Mouse (Mus musculus): ENCODE measurements at regions not wholly inside any gene's neighbourhood (a gene's known extent, or its start where the extent isn't known, plus 50 kb on each side); places are given as distances from the start of the nearest gene placed in this dataset.

GRCm38 (mm10) chr14:71882871-71883270, 608.8 kb downstream of the Gm9195 start:
- DNase-seq, result no peak

DNA sequence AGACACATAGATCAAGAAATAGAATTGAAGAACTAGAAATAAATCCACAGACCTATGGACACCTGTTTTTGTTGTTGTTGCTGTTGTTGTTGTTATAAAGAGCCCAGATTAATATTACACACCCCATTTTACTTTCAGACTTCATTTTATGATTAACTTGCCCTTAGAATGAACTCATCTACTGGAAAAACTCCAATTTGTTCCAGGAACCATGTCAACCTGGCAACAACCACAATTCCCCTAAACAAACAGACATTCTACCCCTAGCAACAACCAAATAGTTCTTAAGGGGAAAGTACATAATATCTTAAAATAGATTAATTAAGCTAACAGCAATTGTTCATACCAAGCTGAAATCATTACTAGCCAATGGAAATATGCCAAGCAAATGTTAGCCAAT, 646.1 kb downstream of the Gm9195 start:
- peak; percentile 0 for DNase-seq

DNA sequence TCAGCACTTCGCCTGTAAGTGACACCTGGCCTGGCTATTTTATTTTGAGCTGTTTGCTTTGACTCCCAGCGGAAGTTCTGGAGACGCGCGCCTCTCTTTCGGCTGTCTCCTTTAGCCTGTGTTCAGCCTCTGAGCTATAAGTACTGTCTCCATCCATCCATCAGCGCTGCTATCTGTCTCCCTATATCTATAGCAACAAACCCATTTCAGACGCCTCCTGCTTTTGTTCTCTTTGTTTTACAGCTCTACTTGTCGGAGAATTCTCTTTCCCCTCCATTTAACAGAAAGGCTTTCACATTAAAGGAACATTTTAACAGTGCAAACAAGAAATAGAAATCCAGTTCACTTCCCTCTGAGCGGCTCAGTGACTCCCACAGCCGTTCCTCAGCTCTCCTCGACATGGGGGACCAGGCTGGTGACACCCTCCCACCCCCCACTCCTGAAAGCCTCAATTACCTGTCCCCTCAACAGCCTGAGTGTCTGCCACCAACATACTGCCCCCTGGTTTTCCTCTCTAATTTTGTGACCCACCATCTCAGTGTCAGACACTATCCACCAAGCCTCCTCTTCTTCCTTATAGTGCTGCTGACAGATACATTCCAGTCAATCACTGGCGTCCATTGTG, 682.7 kb downstream of the Gm9195 start:
- DNase-seq, result no peak

DNA sequence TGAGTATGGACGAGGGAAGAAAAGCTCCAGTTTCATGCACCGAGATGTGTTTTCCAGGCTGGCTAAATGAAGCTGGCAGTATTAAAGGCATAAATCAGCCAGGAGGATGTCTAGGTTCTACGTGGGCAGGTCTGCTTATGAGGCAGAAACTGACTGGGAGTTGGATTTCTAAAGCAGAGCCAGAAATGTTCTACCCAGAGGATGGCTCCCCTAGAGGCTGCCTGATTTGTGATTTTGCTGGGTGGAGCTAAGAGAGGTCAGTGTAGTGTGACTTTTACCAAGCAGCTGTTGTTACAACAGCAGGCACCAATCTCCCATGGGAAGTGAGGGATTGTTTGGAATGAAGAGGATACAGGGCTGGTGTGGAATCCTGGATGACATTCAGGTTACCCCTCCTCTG, 686.0 kb downstream of the Gm9195 start:
- DNase-seq, result peak; percentile 14

GRCm38 (mm10) chr14:71799861-71800260, 691.8 kb downstream of the Gm9195 start:
- no peak for DNase-seq

- no peak for DNase-seq
Measured at GRCm38 (mm10) chr14:71795713-71796112, 695.9 kb downstream of the Gm9195 start.

GRCm38 (mm10) chr14:71776990-71777525, 714.6 kb downstream of the Gm9195 start:
- no peak for DNase-seq

- DNase-seq, result no peak
Measured at GRCm38 (mm10) chr14:71766856-71767255, 724.8 kb downstream of the Gm9195 start.

DNA sequence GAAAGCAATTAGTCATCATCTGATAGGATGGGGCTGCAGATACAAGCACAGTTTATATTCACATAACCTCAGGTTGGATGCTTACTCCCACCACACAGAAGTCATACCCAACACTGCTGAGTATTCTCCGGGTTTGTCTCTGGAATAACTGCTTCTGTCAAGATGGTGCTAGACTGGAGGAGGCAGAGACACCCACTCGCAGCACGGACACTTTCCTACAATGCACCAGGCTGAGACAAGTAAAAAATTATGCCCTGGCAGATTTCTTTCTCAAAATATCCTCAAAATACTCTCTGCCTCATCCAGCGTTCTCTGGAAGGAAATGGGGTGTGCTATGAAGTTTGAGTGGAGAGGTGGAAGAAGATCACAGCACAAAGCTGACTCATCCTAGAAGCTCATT, 763.1 kb downstream of the Gm9195 start:
- DNase-seq, result no peak

GRCm38 (mm10) chr14:71723526-71723925, 768.1 kb downstream of the Gm9195 start:
- DNase-seq, result no peak

DNA sequence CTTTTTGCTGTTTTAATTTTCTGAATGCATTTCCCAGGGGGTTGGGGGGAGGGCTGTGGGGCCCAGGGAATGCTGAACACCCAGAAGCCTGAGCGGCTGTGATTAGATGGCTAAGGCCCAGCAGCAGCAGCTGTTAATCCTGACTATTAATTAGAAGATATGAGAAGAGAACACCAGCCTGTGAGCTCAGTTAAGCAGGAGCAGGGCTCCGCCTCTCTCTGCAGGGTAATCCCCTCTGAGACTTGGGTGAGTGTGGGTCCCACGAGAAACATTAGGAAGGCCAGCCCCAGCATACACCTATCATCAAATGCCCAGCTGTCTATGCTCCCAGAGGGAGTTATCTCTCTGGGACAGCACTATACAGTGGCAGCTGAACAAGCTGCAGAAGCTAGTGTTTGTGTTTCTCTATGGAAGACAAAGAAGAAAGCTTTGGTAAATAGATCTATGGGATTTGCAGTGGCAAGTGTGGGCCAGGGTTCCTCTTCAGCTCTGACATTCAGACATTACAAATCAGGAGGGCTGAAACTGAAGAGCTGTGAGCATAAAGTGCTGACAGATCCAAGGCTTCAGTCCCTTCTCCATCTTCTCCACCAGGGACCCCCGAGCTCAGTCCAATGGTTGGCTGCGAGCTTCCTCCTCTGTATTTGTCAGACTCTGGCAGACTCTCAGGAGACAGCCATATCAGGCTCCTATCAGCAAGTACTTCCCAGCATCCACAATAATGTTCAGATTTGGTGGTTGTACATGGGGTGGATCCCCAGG, 781.9 kb downstream of the Gm9195 start:
- DNase-seq, result no peak

DNA sequence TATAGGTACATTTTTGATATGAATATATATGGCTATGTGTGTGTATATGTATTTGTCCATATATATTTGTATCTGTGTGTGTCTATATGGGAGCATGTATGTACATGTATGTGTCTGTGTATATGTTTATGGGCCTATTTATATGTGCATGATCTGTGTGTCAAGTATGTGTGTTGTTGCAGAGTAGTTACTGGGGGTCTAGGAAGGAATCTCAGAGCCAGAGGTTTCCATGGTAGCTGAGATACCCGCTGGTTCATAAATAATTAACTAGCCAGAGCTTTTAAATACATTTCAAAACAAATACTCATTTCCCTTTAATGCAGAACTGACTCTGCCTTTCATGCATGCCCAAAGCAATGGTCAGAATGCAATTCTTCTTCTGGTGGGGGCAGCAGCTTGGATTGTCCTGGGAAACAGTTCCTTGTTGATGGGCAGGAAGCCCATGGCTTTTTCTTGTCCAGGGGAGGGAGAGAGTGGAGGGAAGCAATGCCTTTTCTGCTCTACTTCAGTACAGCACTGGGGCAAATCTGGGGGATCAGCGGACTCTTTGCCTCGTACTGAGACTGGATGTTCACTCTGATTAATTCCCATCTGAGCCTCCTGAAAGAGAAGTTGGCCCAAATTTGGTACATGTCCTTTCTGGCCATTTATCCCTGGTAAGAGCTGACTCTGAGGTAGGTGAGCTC, 798.7 kb downstream of the Gm9195 start:
- DNase-seq, result no peak

GRCm38 (mm10) chr14:71674564-71674963, 817.1 kb downstream of the Gm9195 start:
- no peak for DNase-seq

DNA sequence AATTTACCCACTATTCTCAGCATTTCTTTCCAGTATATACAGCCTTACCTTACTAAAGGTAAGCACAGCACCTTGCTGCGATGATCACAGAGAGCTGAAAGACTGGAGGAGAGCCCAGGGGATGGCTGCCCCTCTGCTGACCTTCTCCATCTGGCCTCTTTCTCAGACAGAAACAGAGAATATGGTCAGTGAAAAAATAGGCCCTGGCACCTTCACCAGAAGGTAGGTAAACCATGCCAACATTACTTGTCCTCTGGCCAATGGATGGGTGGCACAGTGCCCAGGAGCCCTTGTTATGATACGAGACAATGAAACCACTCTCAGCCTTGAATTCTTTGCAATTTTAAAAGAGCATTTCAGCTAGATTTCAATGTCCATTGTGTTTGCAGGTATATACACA, 817.8 kb downstream of the Gm9195 start:
- peak; percentile 0 for DNase-seq

DNA sequence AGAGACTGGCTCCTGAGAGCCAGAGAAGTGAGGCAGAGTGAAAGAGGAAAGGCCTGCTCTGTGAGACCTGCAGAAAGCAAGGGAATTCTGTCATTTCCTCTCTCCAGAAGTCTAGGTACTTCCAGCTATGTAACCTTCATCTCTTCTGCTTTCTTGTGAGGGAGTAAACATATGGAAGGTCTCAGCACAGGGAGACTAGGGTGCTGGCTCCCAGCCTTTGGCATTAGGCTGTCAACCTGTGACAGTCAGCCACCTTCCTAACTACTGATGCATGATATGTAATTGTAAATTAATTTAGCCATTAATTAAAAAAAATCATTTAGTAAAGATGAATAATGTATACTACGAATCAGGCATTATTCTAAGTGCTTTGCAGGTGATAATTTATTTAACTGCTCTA, 819.2 kb downstream of the Gm9195 start:
- no peak for DNase-seq

GRCm38 (mm10) chr14:71671994-71672393, 819.6 kb downstream of the Gm9195 start:
- no peak for DNase-seq

DNA sequence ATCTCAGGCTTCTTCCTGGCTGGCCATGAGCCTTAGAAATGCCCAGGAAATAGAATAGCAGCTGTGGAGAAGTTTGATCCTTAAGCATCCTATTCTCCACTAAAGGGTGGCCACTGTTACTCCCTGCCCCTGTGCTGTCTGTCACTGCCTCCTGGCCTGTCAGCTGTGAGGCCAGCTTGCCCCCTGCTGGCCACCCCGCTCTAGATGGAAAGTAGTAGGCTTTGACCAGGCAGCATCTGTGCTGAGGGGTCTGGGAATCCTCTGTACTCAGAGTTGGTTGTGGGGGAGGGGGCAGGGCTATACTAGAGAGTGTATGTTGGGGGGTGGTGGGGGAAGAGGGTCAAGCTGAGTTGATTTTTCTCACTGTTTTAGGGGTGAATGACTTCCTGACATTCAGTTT, 821.2 kb downstream of the Gm9195 start:
- DNase-seq, result peak; percentile 48

DNA sequence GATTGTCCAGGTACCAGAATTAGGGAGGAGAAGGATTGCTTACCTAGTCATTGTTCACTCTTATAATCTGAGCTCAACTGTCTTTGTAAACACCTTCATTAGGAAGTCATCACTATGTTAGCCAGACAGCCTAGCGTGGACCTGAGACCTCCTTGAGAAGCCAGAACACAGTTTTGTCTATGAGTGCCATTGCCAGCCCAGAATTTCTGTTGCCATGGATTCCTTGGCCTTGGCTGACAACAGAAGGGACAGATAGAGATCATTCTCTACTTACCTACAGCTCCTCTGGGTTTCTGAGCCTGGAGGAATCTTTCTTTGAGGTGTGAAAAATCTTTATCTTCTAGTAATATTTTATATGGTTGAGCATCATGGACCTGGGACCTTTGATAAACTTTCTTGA, 825.0 kb downstream of the Gm9195 start:
- no peak for DNase-seq

DNA sequence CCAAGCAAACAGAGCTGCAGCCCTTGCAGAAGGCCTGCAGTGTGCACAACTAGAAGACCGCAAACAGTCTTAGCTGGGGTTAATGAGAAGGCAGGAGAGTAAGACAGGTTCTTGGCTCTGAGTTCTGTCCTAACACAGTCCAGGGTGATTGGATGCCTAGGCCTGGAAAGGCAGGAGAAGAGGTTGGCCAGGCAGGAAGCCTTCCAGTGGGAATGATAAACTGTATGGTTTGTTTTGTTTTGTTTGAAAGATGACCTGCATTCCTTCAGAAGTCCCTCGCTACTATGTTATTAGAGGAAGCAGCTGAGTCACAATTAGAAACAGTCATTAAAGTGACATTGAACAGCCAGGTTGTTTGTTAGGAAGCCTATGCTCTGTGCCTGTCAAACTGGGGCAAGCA, 831.5 kb downstream of the Gm9195 start:
- no peak for DNase-seq

GRCm38 (mm10) chr14:71654785-71655627, 836.6 kb downstream of the Gm9195 start:
- no peak for DNase-seq

GRCm38 (mm10) chr14:71642536-71642935, 849.1 kb downstream of the Gm9195 start:
- DNase-seq, result no peak

- DNase-seq, result no peak
Measured at GRCm38 (mm10) chr14:71639083-71639482, 852.6 kb downstream of the Gm9195 start.

DNA sequence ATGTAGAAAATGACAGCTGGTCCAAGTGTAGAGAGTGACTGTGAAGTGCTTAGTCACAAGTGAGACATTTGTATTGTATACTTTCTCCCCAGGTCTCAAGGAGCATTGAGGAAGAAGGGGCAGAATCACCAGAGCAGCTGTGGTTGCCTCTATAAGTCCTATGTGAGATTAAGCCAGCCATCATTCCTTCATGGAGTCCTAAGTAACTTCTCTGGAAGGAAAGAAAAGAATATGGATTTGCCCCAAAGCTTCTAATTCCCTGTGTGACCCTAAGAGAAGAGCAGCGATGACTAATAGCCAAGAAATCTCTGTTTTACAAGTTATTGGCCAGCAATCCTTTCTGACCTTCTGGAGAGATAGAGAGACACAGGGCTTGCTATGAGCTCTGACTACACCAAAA, 856.5 kb downstream of the Gm9195 start:
- no peak for DNase-seq
